Mouse (Mus musculus): Measurements from ENCODE around the gene Arpc1a. TPM values are rescaled to one million over a fixed set of nuclear protein-coding genes. Genes with fewer than 3 reads are reported as not detected.
A peak's percentile ranks its signal among the peaks of the same experiment; 100 is the strongest.
"Not testable (repeated sequence)": the region's sequence is repeated elsewhere in the genome, so short reads cannot be mapped to it uniquely, and the experiment has no call there.

The Arpc1a gene
- polyA plus RNA-seq, 1 experiment from 2014 or later, result 138 TPM

DNA sequence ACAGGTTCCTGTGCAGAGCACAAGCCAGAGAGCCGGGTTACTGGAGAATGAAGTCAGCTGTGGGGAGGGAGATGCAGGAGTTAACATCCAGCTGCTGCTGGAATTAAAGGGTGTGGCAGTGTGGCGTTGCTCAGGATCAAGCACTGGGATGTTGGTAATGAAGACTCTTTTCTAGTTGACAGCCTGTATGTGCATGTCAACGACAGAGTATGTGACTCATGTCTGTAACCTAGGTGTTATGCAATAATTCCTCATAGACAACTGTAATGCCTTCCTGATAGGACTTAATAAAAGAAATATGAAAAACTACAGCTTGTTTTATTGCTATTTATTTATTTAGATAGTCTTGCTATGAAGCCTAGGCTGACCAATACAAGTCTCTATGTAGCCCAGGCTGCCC lies 14.8 kb upstream of the Arpc1a start:
- DNase-seq (ENCODE audit: low spot score) (no peak), ATAC-seq (ENCODE audit: low read depth) (no peak)
- no peak overlapping the region for H3K4me2 ChIP-seq (ENCODE audit: low read depth, low read length)
- no peaks in the 10 kb centered on the region for H3K27me3 ChIP-seq (replicated peaks; ENCODE audit: control insufficient read depth, insufficient read depth, low read length)
- no peak overlapping the region for H3K4me3 ChIP-seq (ENCODE audit: low read depth, low read length)
- H3K9me3 ChIP-seq (ENCODE audit: control insufficient read depth, low read length), result no peaks in the 10 kb centered on the region
- H3K4me1 ChIP-seq (ENCODE audit: control insufficient read depth, insufficient read depth, low read length), result no peaks in the 10 kb centered on the region
- no peaks in the 10 kb centered on the region for H3K36me3 ChIP-seq (ENCODE audit: control insufficient read depth, insufficient read depth, low read length)
- WGBS, result 39% methylated on average over 3 of the region's 3 CpGs
- H3K9ac ChIP-seq (ENCODE audit: low read depth, low read length), result no peak overlapping the region
- no peak overlapping the region for H3K27ac ChIP-seq (replicated peaks; ENCODE audit: low read depth, low read length)

GRCm38 (mm10) chr5:145069707-145070106 lies 13.9 kb upstream of the Arpc1a start:
- Histone ChIP-seq H3K27ac (replicated peaks; ENCODE audit: low read depth, low read length) (no peak overlapping the region), H3K9ac (ENCODE audit: low read depth, low read length) (no peak overlapping the region), H3K27me3 (replicated peaks; ENCODE audit: control insufficient read depth, insufficient read depth, low read length) (no peaks in the 10 kb centered on the region), H3K4me1 (ENCODE audit: control insufficient read depth, insufficient read depth, low read length) (no peaks in the 10 kb centered on the region), H3K4me2 (ENCODE audit: low read depth, low read length) (no peak overlapping the region), H3K4me3 (ENCODE audit: low read depth, low read length) (no peak overlapping the region), H3K36me3 (ENCODE audit: control insufficient read depth, insufficient read depth, low read length) (no peaks in the 10 kb centered on the region), H3K9me3 (ENCODE audit: control insufficient read depth, low read length) (no peaks in the 10 kb centered on the region)
- DNase-seq (ENCODE audit: low spot score), result peak; percentile 83
- peak; percentile 77; the same call in 1 of the 2 replicates for ATAC-seq (ENCODE audit: low read depth)
- WGBS, result 1% methylated on average over 5 of the region's 5 CpGs

DNA sequence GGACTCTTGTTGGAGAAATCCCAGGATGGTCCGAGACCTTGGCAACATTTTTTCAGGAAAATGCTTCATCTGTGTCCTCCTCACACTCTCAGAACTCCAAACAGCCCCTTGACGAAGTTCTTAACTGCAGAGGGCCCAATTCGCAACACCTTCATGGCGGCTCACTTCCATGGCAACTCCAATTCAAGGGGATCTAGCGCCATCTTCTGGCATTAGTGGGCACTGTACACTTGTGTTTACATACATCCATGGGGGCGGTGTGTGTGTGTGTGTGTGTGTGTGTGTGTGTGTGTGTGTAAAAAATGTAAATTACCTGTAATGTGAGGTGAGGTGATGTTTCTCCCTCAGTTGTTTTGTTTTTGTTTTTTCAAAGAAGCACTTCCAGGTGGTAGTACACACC lies 12.3 kb upstream of the Arpc1a start:
- Histone ChIP-seq H3K27me3 (replicated peaks; ENCODE audit: control insufficient read depth, insufficient read depth, low read length) (no peaks in the 10 kb centered on the region), H3K9ac (ENCODE audit: low read depth, low read length) (no peak overlapping the region), H3K27ac (replicated peaks; ENCODE audit: low read depth, low read length) (no peak overlapping the region), H3K4me1 (ENCODE audit: control insufficient read depth, insufficient read depth, low read length) (no peaks in the 10 kb centered on the region), H3K4me3 (ENCODE audit: low read depth, low read length) (no peak overlapping the region), H3K36me3 (ENCODE audit: control insufficient read depth, insufficient read depth, low read length) (no peaks in the 10 kb centered on the region), H3K4me2 (ENCODE audit: low read depth, low read length) (no peak overlapping the region), H3K9me3 (ENCODE audit: control insufficient read depth, low read length) (no peaks in the 10 kb centered on the region)
- ATAC-seq (ENCODE audit: low read depth) (no peak), DNase-seq (ENCODE audit: low spot score) (peak; percentile 12)
- 35% methylated on average over 6 of the region's 6 CpGs for WGBS

- Histone ChIP-seq H3K4me1 (ENCODE audit: control insufficient read depth, insufficient read depth, low read length) (no peaks in the 10 kb centered on the region), H3K9ac (ENCODE audit: low read depth, low read length) (no peak overlapping the region), H3K36me3 (ENCODE audit: control insufficient read depth, insufficient read depth, low read length) (no peaks in the 10 kb centered on the region), H3K27me3 (replicated peaks; ENCODE audit: control insufficient read depth, insufficient read depth, low read length) (no peaks in the 10 kb centered on the region), H3K4me2 (ENCODE audit: low read depth, low read length) (no peak overlapping the region), H3K27ac (replicated peaks; ENCODE audit: low read depth, low read length) (no peak overlapping the region), H3K4me3 (ENCODE audit: low read depth, low read length) (no peak overlapping the region), H3K9me3 (ENCODE audit: control insufficient read depth, low read length) (no peaks in the 10 kb centered on the region)
- 61% methylated on average over 3 of the region's 3 CpGs for WGBS
- no peak for DNase-seq (ENCODE audit: low spot score)
- no peak for ATAC-seq (ENCODE audit: low read depth)
These were observed 8.5 kb upstream of the Arpc1a start for GRCm38 (mm10) chr5:145075081-145075480.

DNA sequence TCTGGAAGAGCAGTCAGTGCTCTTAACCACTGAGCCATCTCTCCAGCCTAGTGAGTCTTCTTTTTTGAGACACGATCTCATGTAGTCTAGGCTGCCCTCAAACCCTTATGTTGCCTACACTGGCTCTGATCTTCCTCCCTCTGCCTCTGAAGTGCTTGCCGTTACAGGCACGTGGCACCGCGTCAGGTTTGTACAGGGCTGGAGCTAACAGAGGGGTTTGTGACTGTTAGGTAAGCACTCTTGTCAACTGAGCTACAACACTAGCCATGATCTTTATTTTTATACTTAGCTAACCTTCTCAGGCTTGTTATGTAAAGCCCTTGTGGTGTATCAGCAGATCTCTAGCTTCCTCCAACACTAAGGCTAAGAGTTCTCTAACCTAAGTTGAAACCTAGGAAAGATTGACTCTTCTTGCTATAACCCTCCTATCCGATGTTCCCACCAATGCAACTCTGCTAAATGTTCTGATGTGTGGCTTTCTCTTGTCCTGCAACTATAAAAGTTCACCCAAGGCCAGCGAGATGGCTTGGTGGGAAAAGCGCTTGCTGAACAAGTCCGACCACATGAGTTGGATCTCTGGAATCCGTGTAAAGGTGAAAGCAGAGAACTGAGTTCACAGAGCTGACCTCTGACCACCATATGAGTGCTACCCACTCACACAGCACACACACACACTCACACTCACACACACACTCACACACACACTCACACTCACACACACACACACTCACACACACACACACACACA lies 1.6 kb upstream of the Arpc1a start:
- H3K36me3 ChIP-seq (ENCODE audit: control insufficient read depth, insufficient read depth, low read length), result no peaks in the 10 kb centered on the region
- H3K27ac ChIP-seq (replicated peaks; ENCODE audit: low read depth, low read length), result no peak overlapping the region
- no peak overlapping the region for H3K9ac ChIP-seq (ENCODE audit: low read depth, low read length)
- no peak overlapping the region for H3K4me2 ChIP-seq (ENCODE audit: low read depth, low read length)
- no peak for DNase-seq (ENCODE audit: low spot score)
- no peaks in the 10 kb centered on the region for H3K27me3 ChIP-seq (replicated peaks; ENCODE audit: control insufficient read depth, insufficient read depth, low read length)
- no peaks in the 10 kb centered on the region for H3K9me3 ChIP-seq (ENCODE audit: control insufficient read depth, low read length)
- peaks cover 6% of the 10 kb centered on the region; the same call in 1 of the 2 replicates for H3K4me1 ChIP-seq (ENCODE audit: control insufficient read depth, insufficient read depth, low read length)
- H3K4me3 ChIP-seq (ENCODE audit: low read depth, low read length), result no peak overlapping the region
- 89% methylated on average over 10 of the region's 10 CpGs for WGBS
- no peak for ATAC-seq (ENCODE audit: low read depth)

GRCm38 (mm10) chr5:145083201-145083600 lies 429 bp upstream of the Arpc1a start:
- not testable (repeated sequence) for H3K9me3 ChIP-seq (ENCODE audit: control insufficient read depth, low read length); DNase-seq (ENCODE audit: low spot score); H3K4me1 ChIP-seq (ENCODE audit: control insufficient read depth, insufficient read depth, low read length); H3K27me3 ChIP-seq (replicated peaks; ENCODE audit: control insufficient read depth, insufficient read depth, low read length); H3K36me3 ChIP-seq (ENCODE audit: control insufficient read depth, insufficient read depth, low read length)
- Histone ChIP-seq H3K27ac (replicated peaks; ENCODE audit: low read depth, low read length) (peak overlapping the region; percentile 72), H3K4me2 (ENCODE audit: low read depth, low read length) (peak overlapping the region; percentile 83), H3K9ac (ENCODE audit: low read depth, low read length) (peak overlapping the region; percentile 96), H3K4me3 (ENCODE audit: low read depth, low read length) (peak overlapping the region; percentile 92)
- peak; percentile 16; the same call in 1 of the 2 replicates for ATAC-seq (ENCODE audit: low read depth)
- 47% methylated on average over 6 of the region's 6 CpGs for WGBS

DNA sequence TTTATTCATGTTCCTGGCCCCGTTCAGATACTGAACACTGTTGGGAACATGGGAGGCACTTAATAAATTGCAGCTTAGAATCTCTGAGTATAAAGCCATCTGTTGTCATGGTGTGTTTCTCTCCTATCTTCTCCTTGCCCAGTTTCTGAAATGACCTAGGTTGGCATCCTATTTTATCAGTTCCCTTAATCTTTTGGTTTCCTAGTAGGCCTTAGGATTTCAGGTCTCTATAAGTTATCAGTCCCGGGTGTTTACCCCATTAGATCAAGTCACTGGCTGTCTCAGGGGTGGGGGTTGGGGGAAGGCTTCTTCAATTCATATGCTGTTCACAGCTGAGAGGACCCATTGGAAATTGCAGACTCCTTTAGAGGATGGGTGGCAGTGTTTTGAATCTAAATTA lies 1.2 kb downstream of the Arpc1a start:
- Histone ChIP-seq H3K27ac (replicated peaks; ENCODE audit: low read depth, low read length) (no peak overlapping the region), H3K36me3 (ENCODE audit: control insufficient read depth, insufficient read depth, low read length) (peaks cover 10% of the 10 kb centered on the region; the same call in 1 of the 2 replicates), H3K9ac (ENCODE audit: low read depth, low read length) (peak overlapping the region; percentile 96), H3K4me2 (ENCODE audit: low read depth, low read length) (peak overlapping the region; percentile 83), H3K4me3 (ENCODE audit: low read depth, low read length) (peak overlapping the region; percentile 92), H3K27me3 (replicated peaks; ENCODE audit: control insufficient read depth, insufficient read depth, low read length) (no peaks in the 10 kb centered on the region), H3K9me3 (ENCODE audit: control insufficient read depth, low read length) (no peaks in the 10 kb centered on the region), H3K4me1 (ENCODE audit: control insufficient read depth, insufficient read depth, low read length) (peaks cover 6% of the 10 kb centered on the region; the same call in 1 of the 2 replicates)
- DNase-seq (ENCODE audit: low spot score), result no peak
- WGBS, result 74% methylated on average over 2 of the region's 2 CpGs
- ATAC-seq (ENCODE audit: low read depth), result no peak

- ATAC-seq (ENCODE audit: low read depth), result no peak
- Histone ChIP-seq H3K27ac (replicated peaks; ENCODE audit: low read depth, low read length) (no peak overlapping the region), H3K4me3 (ENCODE audit: low read depth, low read length) (no peak overlapping the region), H3K27me3 (replicated peaks; ENCODE audit: control insufficient read depth, insufficient read depth, low read length) (no peaks in the 10 kb centered on the region), H3K36me3 (ENCODE audit: control insufficient read depth, insufficient read depth, low read length) (peaks cover 32% of the 10 kb centered on the region), H3K9me3 (ENCODE audit: control insufficient read depth, low read length) (no peaks in the 10 kb centered on the region), H3K4me1 (ENCODE audit: control insufficient read depth, insufficient read depth, low read length) (peaks cover 6% of the 10 kb centered on the region; the same call in 1 of the 2 replicates), H3K9ac (ENCODE audit: low read depth, low read length) (no peak overlapping the region), H3K4me2 (ENCODE audit: low read depth, low read length) (no peak overlapping the region)
- no peak for DNase-seq (ENCODE audit: low spot score)
- WGBS, result 95% methylated on average over 2 of the region's 2 CpGs
These were observed 4.6 kb downstream of the Arpc1a start for GRCm38 (mm10) chr5:145088186-145088585.

- H3K36me3 ChIP-seq (ENCODE audit: control insufficient read depth, insufficient read depth, low read length), result peaks cover 48% of the 10 kb centered on the region
- no peak overlapping the region for H3K4me3 ChIP-seq (ENCODE audit: low read depth, low read length)
- no peaks in the 10 kb centered on the region for H3K9me3 ChIP-seq (ENCODE audit: control insufficient read depth, low read length)
- WGBS, result 85% methylated on average over 3 of the region's 3 CpGs
- ATAC-seq (ENCODE audit: low read depth) (no peak), DNase-seq (ENCODE audit: low spot score) (no peak)
- no peak overlapping the region for H3K4me2 ChIP-seq (ENCODE audit: low read depth, low read length)
- H3K27ac ChIP-seq (replicated peaks; ENCODE audit: low read depth, low read length), result no peak overlapping the region
- H3K27me3 ChIP-seq (replicated peaks; ENCODE audit: control insufficient read depth, insufficient read depth, low read length), result no peaks in the 10 kb centered on the region
- peaks cover 2% of the 10 kb centered on the region; the same call in 1 of the 2 replicates for H3K4me1 ChIP-seq (ENCODE audit: control insufficient read depth, insufficient read depth, low read length)
- no peak overlapping the region for H3K9ac ChIP-seq (ENCODE audit: low read depth, low read length)
These were observed 6.2 kb downstream of the Arpc1a start for GRCm38 (mm10) chr5:145089878-145090277.
